Mouse (Mus musculus): ENCODE measurements around the gene Tmem252. TPM values are rescaled to one million over a fixed set of nuclear protein-coding genes. Genes with fewer than 3 reads are reported as not detected.

Gene Tmem252
- polyA plus RNA-seq, 1 experiment from 2014 or later, result 1.0 TPM

DNA sequence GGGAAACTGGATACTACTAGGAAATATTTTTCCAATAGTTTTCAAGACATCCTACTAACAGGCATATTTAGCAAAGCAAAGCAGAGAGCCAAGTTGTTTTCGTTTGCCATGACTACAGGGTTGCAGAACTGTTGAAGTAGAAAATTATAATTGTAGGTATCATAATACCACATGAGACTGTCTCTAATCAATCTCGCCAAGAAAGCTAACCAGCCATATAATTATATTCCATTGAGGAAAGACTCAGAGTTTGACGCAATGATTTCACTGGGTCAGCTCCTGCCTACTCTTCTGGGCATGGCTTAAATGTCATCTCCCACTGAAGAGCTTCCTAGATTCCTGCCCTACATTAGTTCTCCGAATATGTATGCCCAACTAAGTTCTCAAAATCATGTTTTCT is 45.7 kb downstream of the Tmem252 start:
- H3K9ac ChIP-seq (ENCODE audit: low read length), result no peak overlapping the region
- H3K4me3 ChIP-seq (ENCODE audit: low read depth, low read length), result no peak overlapping the region
- no peaks in the 10 kb centered on the region for H3K36me3 ChIP-seq (ENCODE audit: control insufficient read depth, insufficient read depth, low read length)
- H3K4me1 ChIP-seq (ENCODE audit: control insufficient read depth, insufficient read depth, low read length), result no peaks in the 10 kb centered on the region
- H3K27ac ChIP-seq (replicated peaks; ENCODE audit: low read depth, low read length), result no peak overlapping the region
- 83% methylated on average over 4 of the region's 4 CpGs for WGBS
- ATAC-seq (ENCODE audit: insufficient number of reproducible peaks, low FRiP score, low TSS enrichment, low read depth), result no peak
- no peak for DNase-seq (ENCODE audit: low spot score)
- H3K4me2 ChIP-seq (ENCODE audit: low read depth, severe bottlenecking), result no peak overlapping the region
- no peaks in the 10 kb centered on the region for H3K9me3 ChIP-seq (ENCODE audit: control insufficient read depth, low read length)
- no peaks in the 10 kb centered on the region for H3K27me3 ChIP-seq (ENCODE audit: control insufficient read depth, insufficient read depth, low read length)

DNA sequence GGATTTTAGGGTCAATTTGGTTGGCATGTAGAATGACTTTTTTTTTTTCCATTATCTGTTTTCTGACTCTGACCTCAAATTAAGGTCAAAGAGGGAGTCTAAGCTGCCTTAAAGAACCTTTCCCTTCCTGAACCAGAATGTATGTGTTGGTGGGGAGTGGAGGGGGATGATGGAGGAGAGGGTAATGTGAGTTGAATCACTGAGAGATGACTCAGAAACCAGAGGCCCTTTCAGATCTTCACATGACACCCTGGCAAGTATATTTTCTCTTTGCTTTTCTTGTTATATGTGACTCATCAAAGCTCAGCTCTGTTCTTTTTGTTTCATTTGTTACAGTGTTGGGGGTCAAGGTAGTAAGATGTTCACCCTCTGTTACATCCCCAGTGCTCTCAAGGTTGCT is 46.6 kb downstream of the Tmem252 start:
- no peak overlapping the region for H3K27ac ChIP-seq (replicated peaks; ENCODE audit: low read depth, low read length)
- H3K4me3 ChIP-seq (ENCODE audit: low read depth, low read length), result no peak overlapping the region
- H3K27me3 ChIP-seq (ENCODE audit: control insufficient read depth, insufficient read depth, low read length), result no peaks in the 10 kb centered on the region
- H3K36me3 ChIP-seq (ENCODE audit: control insufficient read depth, insufficient read depth, low read length), result no peaks in the 10 kb centered on the region
- H3K9ac ChIP-seq (ENCODE audit: low read length), result no peak overlapping the region
- no peak for DNase-seq (ENCODE audit: low spot score)
- H3K4me2 ChIP-seq (ENCODE audit: low read depth, severe bottlenecking), result no peak overlapping the region
- no peaks in the 10 kb centered on the region for H3K4me1 ChIP-seq (ENCODE audit: control insufficient read depth, insufficient read depth, low read length)
- no peaks in the 10 kb centered on the region for H3K9me3 ChIP-seq (ENCODE audit: control insufficient read depth, low read length)
- ATAC-seq (ENCODE audit: insufficient number of reproducible peaks, low FRiP score, low TSS enrichment, low read depth), result no peak

DNA sequence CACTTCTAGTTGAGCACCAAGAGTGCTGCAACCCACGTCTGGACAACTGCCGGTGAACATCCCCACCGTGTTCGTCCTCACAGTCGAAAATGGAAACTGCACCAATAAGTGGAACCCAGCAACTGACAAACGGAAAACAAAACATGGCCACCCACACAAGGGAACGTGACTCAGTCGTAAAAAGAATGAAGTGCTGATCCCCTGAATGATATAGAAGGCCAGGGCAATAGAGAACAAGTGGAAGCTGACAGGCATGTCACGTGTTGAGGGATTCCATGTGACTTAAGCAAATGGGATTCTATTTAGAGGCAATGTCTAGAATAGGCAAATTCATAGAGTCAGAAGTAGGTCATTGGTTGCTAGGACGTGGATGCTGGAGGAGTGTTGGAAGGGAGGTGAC is 50.6 kb downstream of the Tmem252 start:
- Histone ChIP-seq H3K27ac (replicated peaks; ENCODE audit: low read depth, low read length) (no peak overlapping the region), H3K4me2 (ENCODE audit: low read depth, severe bottlenecking) (no peak overlapping the region), H3K9me3 (ENCODE audit: control insufficient read depth, low read length) (no peaks in the 10 kb centered on the region), H3K4me1 (ENCODE audit: control insufficient read depth, insufficient read depth, low read length) (no peaks in the 10 kb centered on the region), H3K27me3 (ENCODE audit: control insufficient read depth, insufficient read depth, low read length) (no peaks in the 10 kb centered on the region), H3K36me3 (ENCODE audit: control insufficient read depth, insufficient read depth, low read length) (no peaks in the 10 kb centered on the region), H3K9ac (ENCODE audit: low read length) (no peak overlapping the region), H3K4me3 (ENCODE audit: low read depth, low read length) (no peak overlapping the region)
- no peak for ATAC-seq (ENCODE audit: insufficient number of reproducible peaks, low FRiP score, low TSS enrichment, low read depth)
- 79% methylated on average over 10 of the region's 10 CpGs for WGBS
- DNase-seq (ENCODE audit: low spot score), result no peak

DNA sequence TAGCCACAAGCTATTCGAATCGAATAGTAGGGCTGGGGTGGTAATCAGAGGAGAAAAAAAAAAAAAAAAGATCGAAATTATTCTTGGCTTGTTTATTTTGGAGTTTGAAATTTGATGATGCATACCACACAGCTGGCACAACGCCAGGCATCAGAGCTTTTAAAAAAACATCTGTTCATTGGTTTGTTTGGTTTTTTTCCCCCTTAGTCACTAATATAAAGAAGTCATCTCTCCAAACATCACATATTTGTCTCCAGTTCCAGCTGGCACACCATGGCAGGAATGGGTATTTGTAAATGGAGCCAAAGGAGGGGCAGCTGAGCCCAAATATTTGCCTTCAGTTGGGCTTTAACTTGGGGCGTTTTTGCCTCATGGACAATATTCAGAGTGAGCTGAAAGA is 56.9 kb downstream of the Tmem252 start:
- no peaks in the 10 kb centered on the region for H3K4me1 ChIP-seq (ENCODE audit: control insufficient read depth, insufficient read depth, low read length)
- DNase-seq (ENCODE audit: low spot score) (no peak), ATAC-seq (ENCODE audit: insufficient number of reproducible peaks, low FRiP score, low TSS enrichment, low read depth) (no peak)
- no peaks in the 10 kb centered on the region for H3K27me3 ChIP-seq (ENCODE audit: control insufficient read depth, insufficient read depth, low read length)
- no peak overlapping the region for H3K27ac ChIP-seq (replicated peaks; ENCODE audit: low read depth, low read length)
- no peaks in the 10 kb centered on the region for H3K36me3 ChIP-seq (ENCODE audit: control insufficient read depth, insufficient read depth, low read length)
- H3K9ac ChIP-seq (ENCODE audit: low read length), result no peak overlapping the region
- no peak overlapping the region for H3K4me2 ChIP-seq (ENCODE audit: low read depth, severe bottlenecking)
- no peaks in the 10 kb centered on the region for H3K9me3 ChIP-seq (ENCODE audit: control insufficient read depth, low read length)
- no peak overlapping the region for H3K4me3 ChIP-seq (ENCODE audit: low read depth, low read length)
- 88% methylated on average over 5 of the region's 5 CpGs for WGBS

Other genes starting within 250 kb of the Tmem252 start
- 43.3 and 44.4 TPM in 2 replicates for gene Fam122a, start 196.7 kb upstream of the Tmem252 start, polyA plus RNA-seq (2014; fragmentation: Nextera tagmentation; extraction: Ambion mirVana)
- 0.52 and 0.61 TPM in 2 replicates for gene Pip5k1b, start 118.1 kb upstream of the Tmem252 start, polyA plus RNA-seq (2014; fragmentation: Nextera tagmentation; extraction: Ambion mirVana)
- 1.6 and 1.7 TPM in 2 replicates for gene Pgm5, start 187.8 kb downstream of the Tmem252 start, polyA plus RNA-seq (2014; fragmentation: Nextera tagmentation; extraction: Ambion mirVana)
- gene Gm10053, start 201.7 kb downstream of the Tmem252 start, polyA plus RNA-seq (2014; fragmentation: Nextera tagmentation; extraction: Ambion mirVana), result 250 and 263 TPM in 2 replicates
- gene Foxd4, start 227.2 kb downstream of the Tmem252 start, polyA plus RNA-seq (2014; fragmentation: Nextera tagmentation; extraction: Ambion mirVana), result not detected in 2 replicates